Mouse (Mus musculus) limb, embryonic 14.5 days (tissue): ENCODE data around the gene C130026I21Rik. TPM values are rescaled to one million over a fixed set of nuclear protein-coding genes. Genes with fewer than 3 reads are reported as not detected.
"Not testable (repeated sequence)": the region's sequence is repeated elsewhere in the genome, so short reads cannot be mapped to it uniquely, and the experiment has no call there.

ENCODE experiments used
- ATAC-seq: fragments of 200-750 bp; cut with Nextera tagmentation; 2 replicates; pipeline ENCODE4 v1.8.0; 2017; ENCODE audit warnings: low read depth, moderate number of reproducible peaks, moderate TSS enrichment; ENCODE audit not compliant: low FRiP score
- DNase-seq: peaks from one replicate; pipeline ENCODE4 v3.0.0-alpha.2; 2015; ENCODE audit warnings: low spot score
- H3K27ac ChIP-seq: fragments of 300-500 bp; sonication (generic); replicated peaks from 2 replicates; pipeline ENCODE4 v1.5.1; 2014; ENCODE audit warnings: low read depth, mild to moderate bottlenecking, low read length, moderate library complexity, mixed read lengths
- H3K27me3 ChIP-seq: fragments of 300-500 bp; sonication (generic); 2 replicates; pipeline ENCODE4 v1.6.1; 2014; ENCODE audit warnings: low read length, mixed read lengths; ENCODE audit not compliant: control insufficient read depth, insufficient read depth
- H3K36me3 ChIP-seq: fragments of 300-500 bp; sonication (generic); 2 replicates; pipeline ENCODE4 v1.6.1; 2014; ENCODE audit warnings: mild to moderate bottlenecking, low read length, moderate library complexity, mixed read lengths; ENCODE audit not compliant: control insufficient read depth, insufficient read depth
- H3K4me1 ChIP-seq: fragments of 300-500 bp; sonication (generic); 2 replicates; pipeline ENCODE4 v1.6.1; 2014; ENCODE audit warnings: antibody characterized with exemption, low read length, mixed read lengths; ENCODE audit not compliant: control insufficient read depth, insufficient read depth
- H3K4me2 ChIP-seq: fragments of 300-500 bp; sonication (generic); replicated peaks from 2 replicates; pipeline ENCODE4 v1.6.1; 2014; ENCODE audit warnings: low read depth, mild to moderate bottlenecking, low read length, moderate library complexity; ENCODE audit not compliant: severe bottlenecking
- H3K4me3 ChIP-seq: fragments of 300-500 bp; sonication (generic); replicated peaks from 2 replicates; pipeline ENCODE4 v1.5.1; 2014; ENCODE audit warnings: low read length
- H3K9ac ChIP-seq: fragments of 300-500 bp; sonication (generic); 2 replicates; pipeline ENCODE4 v1.6.1; 2014; ENCODE audit warnings: mild to moderate bottlenecking, low read depth, low read length, moderate library complexity; ENCODE audit not compliant: severe bottlenecking
- H3K9me3 ChIP-seq: fragments of 300-500 bp; sonication (generic); 2 replicates; pipeline ENCODE4 v1.6.1; 2016; ENCODE audit warnings: low read length; ENCODE audit not compliant: control insufficient read depth
- WGBS: fragments of 180-500 bp; shearing (Covaris S2); extraction: QIAGEN DNeasy Blood & Tissue Kit; methylation state at CpG from one replicate; pipeline ENCODE4 v1.1.7; 2014; 5-methylcytosine and 5-hydroxymethylcytosine counted together
- polyA plus RNA-seq, 2 experiments: library from polyadenylated mRNA; depleted of rRNA in 1 of 2; stranded (reverse) in 1 of 2; unstranded in 1 of 2; fragments of >200 nt; fragmentation: Nextera tagmentation in 1 of 2; extraction: Ambion mirVana in 1 of 2; gene quantifications; 2 replicates each; pipeline versions ENCODE4 v1.2.1 to v1.2.3; 2012 to 2014

Gene C130026I21Rik
- polyA plus RNA-seq, 2 experiments = 0.09 TPM; not detected in 1

GRCm38 (mm10) chr1:85114666-85115402 is 155.5 kb downstream of the C130026I21Rik start:
- H3K4me2 ChIP-seq, H3K27ac ChIP-seq, H3K4me3 ChIP-seq, H3K9me3 ChIP-seq, ATAC-seq, H3K9ac ChIP-seq, DNase-seq, H3K36me3 ChIP-seq, H3K27me3 ChIP-seq, H3K4me1 ChIP-seq: not testable (repeated sequence)
- WGBS = 57% methylated on average over 6 of the region's 6 CpGs

DNA sequence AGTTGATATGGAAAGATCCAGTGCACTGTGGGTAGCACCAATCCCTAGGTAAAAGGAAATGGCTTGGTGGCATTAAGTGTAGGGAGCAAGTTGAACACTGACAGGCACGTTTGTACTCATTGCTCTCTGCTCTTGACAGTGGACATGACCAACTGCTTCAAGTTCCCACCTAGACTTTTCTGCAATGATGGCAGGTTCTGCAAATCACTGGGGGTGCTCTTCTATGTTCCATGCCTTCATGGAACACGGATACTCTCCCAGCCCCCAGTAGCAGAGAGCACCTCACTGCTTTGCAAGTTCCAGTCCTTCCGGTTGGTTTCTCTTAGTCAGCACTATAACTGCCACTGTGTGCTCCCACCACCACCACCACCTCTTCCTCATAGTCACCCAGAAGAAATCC is 156.3 kb downstream of the C130026I21Rik start:
- H3K27ac ChIP-seq, H3K27me3 ChIP-seq, H3K4me2 ChIP-seq, H3K9me3 ChIP-seq, H3K4me1 ChIP-seq, H3K9ac ChIP-seq, H3K4me3 ChIP-seq, H3K36me3 ChIP-seq, ATAC-seq, DNase-seq: not testable (repeated sequence)
- WGBS = 86% methylated on average over 3 of the region's 3 CpGs

GRCm38 (mm10) chr1:85112889-85113288 is 157.5 kb downstream of the C130026I21Rik start:
- 69% methylated on average over 2 of the region's 5 CpGs for WGBS
- not testable (repeated sequence) for ATAC-seq, DNase-seq, H3K27ac ChIP-seq, H3K9ac ChIP-seq, H3K4me1 ChIP-seq, H3K4me2 ChIP-seq, H3K36me3 ChIP-seq, H3K4me3 ChIP-seq, H3K9me3 ChIP-seq, H3K27me3 ChIP-seq

GRCm38 (mm10) chr1:85112266-85112665 is 158.1 kb downstream of the C130026I21Rik start:
- ATAC-seq, H3K9ac ChIP-seq, H3K4me1 ChIP-seq, H3K27me3 ChIP-seq, H3K27ac ChIP-seq, H3K4me3 ChIP-seq, H3K9me3 ChIP-seq, H3K4me2 ChIP-seq, DNase-seq, H3K36me3 ChIP-seq: not testable (repeated sequence)
- WGBS = 84% methylated on average over 7 of the region's 7 CpGs

DNA sequence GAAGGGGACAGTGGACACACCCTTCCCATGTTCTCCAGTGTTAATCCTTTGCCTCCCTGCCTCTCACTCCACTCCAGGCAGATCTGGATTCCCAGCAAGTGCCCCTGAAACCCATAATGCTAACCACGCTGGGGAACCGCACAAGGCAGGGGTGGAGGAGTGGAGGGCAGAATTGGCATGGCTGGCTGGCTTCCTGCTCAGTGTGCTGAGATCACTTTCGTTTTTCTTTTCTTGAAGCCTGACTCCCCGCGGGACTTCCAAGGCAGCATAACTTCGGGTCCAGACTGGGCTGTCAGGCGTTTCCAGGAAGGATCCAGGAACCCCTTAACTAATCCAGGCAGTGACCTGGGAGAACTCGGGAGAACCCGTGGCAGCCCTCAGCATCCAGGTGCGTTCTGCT is 158.8 kb downstream of the C130026I21Rik start:
- H3K4me1 ChIP-seq, H3K9ac ChIP-seq, DNase-seq, H3K4me2 ChIP-seq, ATAC-seq, H3K27ac ChIP-seq, H3K9me3 ChIP-seq, H3K4me3 ChIP-seq, H3K36me3 ChIP-seq, H3K27me3 ChIP-seq: not testable (repeated sequence)
- WGBS = 72% methylated on average over 9 of the region's 10 CpGs

DNA sequence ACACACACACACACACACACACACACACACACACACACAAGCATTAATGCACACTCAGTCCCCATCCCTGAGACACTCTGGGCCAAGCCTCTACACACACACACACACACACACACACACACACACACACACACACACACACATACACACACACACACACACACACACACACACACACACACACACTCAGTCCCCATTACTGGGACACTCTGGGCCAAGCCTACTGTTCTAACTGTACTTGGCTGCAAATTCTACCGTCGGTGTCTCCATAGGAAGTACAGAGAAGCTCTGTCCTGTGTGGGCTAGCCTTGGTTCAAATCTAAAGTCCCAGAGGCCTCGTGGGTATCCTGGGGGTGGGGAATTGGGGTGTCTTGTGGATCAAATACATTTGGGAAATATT is 159.5 kb downstream of the C130026I21Rik start:
- WGBS = 84% methylated on average over 2 of the region's 3 CpGs

GRCm38 (mm10) chr1:85109753-85110152 is 160.6 kb downstream of the C130026I21Rik start, which contains the start of gene A530032D15Rik:
A530032D15Rik (minus strand) TSS chr1:85109853.
- H3K9ac ChIP-seq, H3K9me3 ChIP-seq, DNase-seq, H3K4me3 ChIP-seq, ATAC-seq, H3K27me3 ChIP-seq, H3K4me2 ChIP-seq, H3K36me3 ChIP-seq, H3K4me1 ChIP-seq, H3K27ac ChIP-seq: not testable (repeated sequence)
- no CpG with 5 or more reads among the region's 7 CpGs for WGBS

More for the DNA sequence above, 159.5 kb downstream of the C130026I21Rik start:
- ATAC-seq, H3K4me3 ChIP-seq, H3K9me3 ChIP-seq, DNase-seq, H3K9ac ChIP-seq, H3K27ac ChIP-seq, H3K4me1 ChIP-seq, H3K36me3 ChIP-seq, H3K27me3 ChIP-seq, H3K4me2 ChIP-seq: not testable (repeated sequence)

DNA sequence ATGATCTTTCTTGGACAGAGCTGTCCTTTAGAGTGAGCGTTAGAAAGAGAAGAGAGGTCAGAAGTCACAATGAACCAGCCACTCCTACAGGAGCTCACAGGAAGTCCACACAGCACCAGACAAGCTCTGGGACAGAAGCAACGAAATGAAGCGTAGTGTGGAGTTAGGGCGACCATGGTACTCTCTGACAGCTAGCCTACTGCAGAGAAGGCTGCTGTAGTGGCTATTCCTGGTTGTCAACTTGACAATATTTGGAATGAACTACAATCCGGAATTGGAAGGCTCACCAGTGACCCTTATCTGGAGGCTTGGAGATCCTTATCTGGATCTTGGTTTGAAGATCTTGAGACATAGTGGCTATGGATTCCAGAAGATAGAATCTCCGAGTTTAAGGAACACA is 164.4 kb downstream of the C130026I21Rik start:
- H3K4me1 ChIP-seq, H3K27ac ChIP-seq, H3K27me3 ChIP-seq, ATAC-seq, H3K9ac ChIP-seq, H3K9me3 ChIP-seq, DNase-seq, H3K4me3 ChIP-seq, H3K36me3 ChIP-seq, H3K4me2 ChIP-seq: not testable (repeated sequence)
- 73% methylated on average over 5 of the region's 6 CpGs for WGBS
